Mouse (Mus musculus): ENCODE data around the gene Vav3.

Vav3 gene

DNA sequence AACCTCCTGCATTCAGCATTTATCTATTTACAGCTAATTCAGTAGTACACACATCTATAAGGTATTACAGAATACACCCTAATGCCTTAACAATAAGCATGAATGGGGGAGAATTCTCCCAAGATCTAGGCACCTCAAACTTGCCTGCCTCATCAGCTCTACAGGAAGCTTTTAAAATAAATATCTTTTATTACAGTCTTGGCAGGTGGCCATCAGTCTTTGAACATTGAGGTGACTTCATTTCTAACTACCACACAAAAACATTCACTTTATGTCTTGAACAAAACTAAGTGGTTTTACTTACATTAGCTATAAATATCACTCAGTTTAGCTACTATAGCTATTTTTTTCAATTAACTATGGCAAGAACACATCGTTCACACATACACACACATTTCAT is 332.5 kb downstream of the Vav3 start:
- in situ Hi-C loops (cut with MboI, MseI) = no loop called here

DNA sequence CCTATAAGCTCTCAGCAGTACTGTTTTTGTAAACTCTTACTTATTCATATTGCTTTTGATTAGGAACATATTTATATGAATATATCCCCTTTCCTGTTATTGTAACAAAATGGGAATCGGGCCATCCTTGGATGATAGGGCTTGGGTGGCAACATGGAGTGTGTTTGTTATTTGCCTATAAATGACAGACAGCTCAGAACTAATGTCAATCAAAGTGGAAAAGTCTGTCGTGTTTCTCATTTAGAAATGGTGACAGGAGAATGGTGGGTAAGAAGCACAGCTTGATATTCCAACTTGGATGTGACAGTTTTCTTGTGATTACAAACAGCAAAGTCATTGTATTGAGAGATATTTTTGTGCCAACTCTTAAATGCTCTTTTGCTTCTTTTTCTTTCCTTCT is 339.8 kb downstream of the Vav3 start:
- in situ Hi-C loops (cut with MboI, MseI) = no loop called here

- in situ Hi-C loops (cut with MboI, MseI) = no loop called here
These were observed 341.4 kb downstream of the Vav3 start for GRCm38 (mm10) chr3:109681863-109682262.

DNA sequence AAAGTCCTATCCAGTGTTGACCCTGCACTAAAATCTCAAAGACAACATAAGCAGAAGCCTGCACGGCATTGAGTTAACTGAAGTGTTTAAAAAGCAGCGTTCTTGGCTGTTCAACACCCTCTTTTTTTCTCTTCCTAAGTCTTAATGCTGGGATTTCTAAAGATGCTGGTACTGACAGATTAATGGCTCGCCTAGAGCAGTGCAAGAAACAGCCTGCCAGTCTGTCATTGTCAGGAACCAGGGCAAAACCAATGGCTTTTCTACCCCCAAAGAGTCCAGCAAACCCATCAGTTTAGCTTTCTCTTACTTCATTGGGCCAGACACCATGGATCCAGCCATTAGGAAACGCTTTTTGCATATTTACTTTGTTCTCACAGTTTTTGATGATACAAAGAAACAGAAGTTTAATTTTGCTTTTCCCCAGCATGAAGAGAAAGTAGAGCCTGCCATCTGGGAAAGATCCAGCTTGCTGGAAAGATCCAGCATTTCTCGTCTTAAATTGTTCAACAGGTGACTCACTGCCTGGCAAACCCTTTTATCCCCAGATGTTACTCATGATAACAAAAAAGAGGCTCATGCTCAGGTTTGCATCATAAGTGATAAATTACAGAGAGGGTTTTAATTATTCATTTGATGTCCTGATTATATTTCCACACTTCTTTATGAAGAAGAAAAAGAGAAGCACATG is 343.3 kb downstream of the Vav3 start:
- in situ Hi-C loops (cut with MboI, MseI) = no loop called here

- in situ Hi-C loops (cut with MboI, MseI) = no loop called here
These were observed 350.1 kb downstream of the Vav3 start for GRCm38 (mm10) chr3:109690566-109690965.

DNA sequence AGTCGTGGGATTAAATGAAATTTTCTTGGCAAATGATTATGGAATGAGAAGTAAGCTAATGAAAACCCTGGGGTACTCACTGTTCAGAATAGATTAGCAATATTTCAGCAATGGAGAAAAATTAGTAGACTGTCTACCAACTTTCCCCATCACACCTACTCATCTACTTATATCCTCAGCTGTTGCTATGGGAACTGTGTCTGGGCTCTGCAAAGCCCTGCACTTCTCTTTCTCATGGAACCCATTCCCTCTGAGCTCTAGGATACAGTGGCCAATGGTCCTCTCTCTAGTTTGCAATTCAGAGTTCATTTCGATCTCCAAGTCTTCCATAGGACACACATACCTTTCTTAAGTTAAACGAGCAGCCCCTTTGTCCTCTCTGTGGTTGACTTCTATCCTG is 352.2 kb downstream of the Vav3 start:
- in situ Hi-C loops (cut with MboI, MseI) = no loop called here

GRCm38 (mm10) chr3:109701301-109701700 is 360.8 kb downstream of the Vav3 start:
- in situ Hi-C loops (cut with MboI, MseI) = no loop called here

DNA sequence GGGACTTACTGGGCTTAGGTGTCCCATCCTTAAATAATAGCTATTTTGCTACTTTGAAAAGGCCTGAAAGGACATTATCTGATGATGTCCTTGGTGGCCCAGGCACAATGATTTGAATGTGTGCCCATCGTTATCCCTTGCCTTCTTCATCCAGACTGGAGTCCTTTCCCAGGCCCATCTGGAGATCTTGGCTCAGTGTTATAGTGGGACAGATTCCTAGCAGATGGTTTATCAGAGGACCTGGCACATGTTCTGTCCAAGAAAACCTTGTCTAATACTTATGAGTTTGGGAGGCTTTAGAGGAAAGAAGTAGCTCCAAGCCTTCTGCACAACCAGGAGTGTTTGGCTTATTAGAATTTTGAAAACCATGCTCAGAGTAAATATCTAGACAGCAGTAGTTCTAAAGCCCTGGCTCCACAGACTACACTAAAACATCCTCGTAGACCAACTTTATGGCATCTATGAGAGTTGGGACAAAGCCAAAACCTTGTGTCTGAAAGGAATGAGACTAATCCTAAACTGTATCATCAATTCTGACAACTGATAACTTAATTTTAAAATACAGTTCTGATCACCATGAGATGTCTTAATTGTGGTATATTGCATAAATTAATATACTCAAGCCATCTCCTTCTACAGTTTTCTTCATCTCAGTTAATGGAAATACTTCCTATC is 367.5 kb downstream of the Vav3 start:
- in situ Hi-C loops (cut with MboI, MseI) = no loop called here

- in situ Hi-C loops (cut with MboI, MseI) = no loop called here
These were observed 371.3 kb downstream of the Vav3 start for GRCm38 (mm10) chr3:109711751-109712150.

GRCm38 (mm10) chr3:109714476-109714875 is 374.0 kb downstream of the Vav3 start:
- in situ Hi-C loops (cut with MboI, MseI) = no loop called here

DNA sequence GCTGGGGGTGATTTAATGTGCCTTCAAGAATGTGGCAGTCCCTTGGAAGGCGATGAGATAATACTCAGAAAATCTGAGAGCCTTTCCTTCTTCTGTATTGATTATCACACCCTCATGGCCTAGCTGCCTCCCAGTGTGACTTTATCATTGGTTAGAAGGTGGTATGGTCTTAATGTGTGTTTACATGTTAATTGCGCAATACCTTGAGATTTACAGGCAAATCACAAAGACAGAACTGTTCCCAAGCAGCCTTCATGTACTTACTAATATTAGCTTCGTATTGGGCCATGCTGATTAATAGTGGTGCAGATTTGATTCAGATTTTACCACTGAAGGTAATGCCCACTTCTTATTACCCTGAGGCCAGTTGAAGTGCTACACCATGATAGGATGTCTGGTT is 381.3 kb downstream of the Vav3 start:
- in situ Hi-C loops (cut with MboI, MseI) = no loop called here

DNA sequence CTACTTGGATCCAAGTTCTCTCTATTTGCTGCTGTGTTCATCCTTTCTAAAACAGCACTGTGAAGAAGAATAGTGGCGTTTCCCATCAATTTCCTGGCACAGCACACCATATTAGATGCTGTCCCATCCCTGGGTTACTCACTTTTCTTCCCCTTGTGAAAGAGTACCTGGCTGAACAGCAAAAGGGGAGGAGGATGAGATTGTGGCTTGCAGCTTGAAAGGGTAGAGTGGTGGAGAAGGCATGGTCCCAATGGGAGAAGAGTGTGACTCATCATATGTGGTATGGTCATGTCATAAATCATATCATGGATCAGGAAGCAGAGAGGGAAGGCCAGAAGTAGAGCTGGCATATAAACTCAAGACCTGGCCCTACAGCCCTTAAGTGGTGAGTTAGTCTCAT is 386.3 kb downstream of the Vav3 start:
- in situ Hi-C loops (cut with MboI, MseI) = no loop called here

DNA sequence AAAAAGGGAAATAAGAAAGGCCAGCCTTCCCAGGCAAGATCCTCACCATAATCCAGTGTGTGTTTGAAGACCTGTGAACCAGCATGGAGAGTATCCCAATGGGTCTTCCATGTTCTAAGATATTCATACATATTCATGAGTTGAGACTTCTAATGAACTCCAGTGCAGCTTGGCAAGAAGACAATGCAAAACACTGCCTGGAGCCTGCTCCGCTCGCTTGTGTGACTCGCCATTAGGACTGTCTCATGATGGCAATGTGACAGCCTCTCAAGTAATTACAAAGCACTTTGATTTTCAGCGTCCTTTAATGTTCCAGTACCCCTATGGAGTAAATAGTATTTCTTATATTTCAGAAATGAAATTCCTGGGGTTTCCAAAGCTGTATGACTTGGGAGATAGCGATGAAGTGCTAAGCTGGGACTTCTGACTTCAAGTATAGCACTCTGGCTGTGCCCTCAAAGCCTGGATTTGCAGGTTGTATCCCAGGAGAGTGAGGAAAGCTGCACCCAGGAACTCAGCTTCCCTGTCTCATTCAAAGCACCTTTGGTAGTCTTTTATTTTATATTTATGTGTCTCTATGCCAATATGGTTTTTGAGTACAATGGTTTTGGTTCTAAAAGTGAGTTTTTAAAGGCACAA is 391.3 kb downstream of the Vav3 start:
- in situ Hi-C loops (cut with MboI, MseI) = no loop called here

DNA sequence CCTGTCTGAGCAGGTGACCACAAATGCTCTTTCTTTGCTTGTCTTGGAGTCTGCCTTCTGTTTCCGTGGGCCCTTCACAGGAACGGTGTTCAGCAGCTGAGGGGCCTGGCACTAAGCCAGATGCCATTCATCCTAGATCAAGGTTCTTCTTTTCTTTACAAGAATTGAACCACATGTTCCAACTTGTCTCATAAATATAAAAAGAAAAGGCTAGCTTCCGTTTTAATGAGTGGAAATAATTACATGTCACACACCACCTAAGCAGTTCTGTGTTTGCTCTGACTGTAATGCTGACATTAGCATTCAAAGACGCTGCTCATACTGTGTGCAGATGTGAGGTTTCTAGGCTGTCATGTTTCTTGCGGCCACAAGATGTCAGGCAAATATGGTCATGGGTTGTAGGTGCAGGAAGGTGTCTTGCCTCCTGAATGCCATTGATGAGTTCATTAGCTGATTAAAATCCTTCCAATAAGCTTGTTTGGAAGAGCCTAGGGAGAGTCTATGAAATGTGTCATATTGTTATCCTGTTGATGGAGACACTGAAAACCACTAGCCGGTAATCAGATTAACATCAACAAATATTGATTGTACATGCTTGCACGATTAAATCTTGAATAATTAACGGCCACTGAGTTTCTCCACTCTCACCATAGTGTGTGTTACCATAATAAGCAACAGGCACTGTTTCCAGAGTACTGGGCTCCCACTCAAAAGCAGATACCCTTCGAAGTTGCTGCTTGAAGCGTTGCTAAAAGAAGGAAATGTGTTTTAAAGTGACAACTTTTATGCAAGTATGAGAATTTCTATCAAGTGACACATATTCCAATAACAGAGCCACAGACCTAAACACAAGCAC is 392.1 kb downstream of the Vav3 start:
- in situ Hi-C loops (cut with MboI, MseI) = no loop called here

Measured in T-helper 17 cell (primary cell).